Mouse (Mus musculus): Measurements from ENCODE around the gene Cnksr1. TPM values are rescaled to one million over a fixed set of nuclear protein-coding genes. Genes with fewer than 3 reads are reported as not detected.

Gene Cnksr1
- polyA plus RNA-seq (2021; fragmentation: Nextera tagmentation), result 0.19 TPM in 1 of 2 replicates, not detected in the other
- long read RNA-seq, experiment 1, result 0 reads
- long read RNA-seq, experiment 2, partial matches to known transcripts, result 0 of 2 reads
- long read RNA-seq, experiment 2, other reads (novel, unspliced or antisense), result 2 of 2 reads

DNA sequence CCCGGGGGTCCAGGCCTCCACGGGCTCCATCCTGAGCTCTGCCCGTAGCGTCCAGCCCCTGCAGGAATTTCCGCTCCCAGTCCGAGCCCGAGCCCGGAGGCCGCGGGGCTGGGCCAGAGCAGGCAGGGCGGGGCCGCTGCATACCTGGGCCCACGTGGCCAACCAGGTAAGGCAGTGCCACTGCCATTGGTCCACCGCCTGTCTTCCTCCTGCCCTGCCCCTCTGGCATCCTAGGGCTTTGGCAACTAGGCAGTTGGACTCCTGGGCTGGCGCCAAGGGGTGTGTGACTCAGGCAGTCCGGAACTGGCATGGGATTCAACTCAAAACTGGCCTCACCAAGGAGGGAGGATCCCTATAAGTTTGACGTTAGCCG, at the start of gene Cnksr1:
Gene Cnksr1 (minus strand): TSS at position 121 of the 373 bp plus-strand sequence.

DNA sequence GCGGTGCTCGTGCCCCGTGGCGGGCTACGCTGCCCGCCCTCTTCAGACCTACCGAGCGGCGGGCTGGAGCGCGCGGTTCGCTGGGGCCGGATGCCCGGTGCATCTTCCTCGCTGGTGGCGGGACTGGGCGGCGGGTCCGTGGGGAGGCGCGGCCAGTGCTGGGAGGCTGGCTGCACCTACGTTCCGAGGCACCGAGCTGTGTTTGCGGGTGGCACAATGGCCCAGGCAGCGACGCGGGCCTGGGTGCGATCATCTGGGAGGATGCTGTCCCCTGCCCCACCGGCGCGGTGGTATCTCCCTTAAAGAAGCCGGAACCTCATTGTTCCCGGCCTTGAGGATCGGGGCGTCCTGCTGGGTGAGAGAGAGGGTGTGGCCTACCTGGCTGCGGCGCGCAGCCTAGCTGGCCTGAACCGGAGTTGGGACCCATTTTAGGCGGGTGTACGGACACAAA, 49.4 kb upstream of the Cnksr1 start, which contains the start of gene Pdik1l:
Gene Pdik1l (minus strand): TSS at position 321 of the 451 bp plus-strand sequence.

DNA sequence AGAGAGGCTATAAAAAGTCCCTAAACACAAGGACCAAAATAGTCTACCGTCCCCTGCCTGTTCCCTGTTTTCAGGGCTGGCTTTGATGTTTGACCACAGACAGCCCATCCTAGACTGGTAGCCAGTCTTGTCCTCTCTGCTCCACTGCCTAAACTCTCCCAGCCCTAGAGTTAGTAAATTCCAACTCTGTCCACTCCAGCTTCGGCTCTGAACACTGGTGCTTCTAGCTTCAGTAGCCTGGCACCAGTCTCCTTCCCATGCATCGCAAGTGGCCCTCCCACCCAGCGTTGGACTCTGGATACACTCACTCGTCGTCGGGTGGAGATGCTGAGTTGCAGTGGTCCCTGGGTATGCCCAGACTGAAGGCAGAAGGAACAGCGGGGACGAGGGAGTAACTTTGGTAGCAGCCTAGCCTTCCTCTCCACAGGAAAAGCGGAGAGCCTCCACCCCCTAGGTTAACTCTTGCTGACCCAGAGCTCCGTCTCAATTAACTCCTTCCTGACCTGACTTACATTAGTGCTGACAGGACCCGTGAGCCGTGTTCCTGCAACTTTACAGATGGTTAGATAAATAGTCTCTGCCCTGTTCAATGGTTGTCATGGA, 15.6 kb upstream of the Cnksr1 start, which contains the start of gene Grrp1:
Gene Grrp1 (minus strand): TSS at position 385 of the 603 bp plus-strand sequence.

DNA sequence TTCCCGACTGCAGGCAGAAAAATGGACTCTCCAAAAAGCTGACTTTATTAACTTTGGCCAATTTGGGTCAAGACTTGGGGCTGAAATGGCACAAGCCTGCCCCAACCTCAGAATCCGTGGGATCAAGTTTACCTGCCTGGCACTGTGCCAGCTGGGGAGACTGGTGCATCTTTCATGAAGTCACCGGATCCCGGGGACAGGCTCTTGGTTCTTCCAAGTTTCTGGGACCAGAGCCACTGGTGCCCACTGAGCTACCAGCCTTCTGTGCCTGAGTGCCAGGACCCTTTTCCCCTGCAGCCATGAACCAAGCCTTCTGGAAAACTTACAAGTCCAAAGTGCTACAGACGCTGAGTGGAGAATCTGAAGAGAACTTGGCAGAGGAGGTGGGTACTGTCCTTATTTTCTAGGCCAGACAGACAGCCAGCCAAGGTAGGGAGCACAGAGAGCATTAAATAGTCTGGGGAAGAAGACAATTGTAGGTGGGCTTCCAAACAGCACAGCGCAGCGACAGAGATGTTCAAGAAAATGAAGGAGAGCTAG, 8.6 kb upstream of the Cnksr1 start, which contains the start of gene Gm30191:
Gene Gm30191 (plus strand): TSS at position 217 of the 540 bp plus-strand sequence.

DNA sequence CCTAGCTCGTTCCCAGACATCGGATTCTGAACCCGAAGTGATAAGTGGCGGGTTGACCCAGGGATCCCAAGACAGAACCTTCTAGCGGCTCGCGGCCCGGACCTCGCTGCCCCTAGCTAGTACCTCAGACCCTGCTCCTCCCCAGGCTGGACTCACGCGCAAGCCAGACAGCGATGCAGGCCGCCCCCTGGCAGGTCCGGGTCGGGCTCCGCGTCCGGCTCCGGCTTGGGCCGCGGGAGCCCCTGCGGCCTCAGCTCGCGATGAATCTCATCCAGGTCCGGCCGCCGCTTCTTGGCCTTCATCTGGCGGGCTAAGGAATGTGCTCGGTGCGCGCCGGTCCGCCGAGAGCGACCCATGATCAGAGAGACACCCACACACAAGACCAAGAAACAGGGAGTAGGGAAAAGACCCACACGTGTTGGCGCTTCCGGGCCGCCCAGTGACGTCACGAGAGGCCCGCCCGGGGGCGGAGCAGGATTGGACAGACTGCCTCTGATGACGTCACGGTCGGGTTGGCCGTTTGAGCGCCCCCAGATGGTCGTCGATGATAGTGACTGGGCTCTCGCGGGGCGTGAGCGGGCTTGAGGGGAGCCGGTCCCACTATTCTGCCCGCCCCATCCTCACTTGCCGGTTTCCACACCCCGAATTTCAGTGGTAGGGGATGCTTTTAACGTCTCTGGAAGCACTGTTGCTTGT, 7.1 kb upstream of the Cnksr1 start, which contains the start of gene Zfp593:
Gene Zfp593 (minus strand): TSS at position 445 of the 696 bp plus-strand sequence.

DNA sequence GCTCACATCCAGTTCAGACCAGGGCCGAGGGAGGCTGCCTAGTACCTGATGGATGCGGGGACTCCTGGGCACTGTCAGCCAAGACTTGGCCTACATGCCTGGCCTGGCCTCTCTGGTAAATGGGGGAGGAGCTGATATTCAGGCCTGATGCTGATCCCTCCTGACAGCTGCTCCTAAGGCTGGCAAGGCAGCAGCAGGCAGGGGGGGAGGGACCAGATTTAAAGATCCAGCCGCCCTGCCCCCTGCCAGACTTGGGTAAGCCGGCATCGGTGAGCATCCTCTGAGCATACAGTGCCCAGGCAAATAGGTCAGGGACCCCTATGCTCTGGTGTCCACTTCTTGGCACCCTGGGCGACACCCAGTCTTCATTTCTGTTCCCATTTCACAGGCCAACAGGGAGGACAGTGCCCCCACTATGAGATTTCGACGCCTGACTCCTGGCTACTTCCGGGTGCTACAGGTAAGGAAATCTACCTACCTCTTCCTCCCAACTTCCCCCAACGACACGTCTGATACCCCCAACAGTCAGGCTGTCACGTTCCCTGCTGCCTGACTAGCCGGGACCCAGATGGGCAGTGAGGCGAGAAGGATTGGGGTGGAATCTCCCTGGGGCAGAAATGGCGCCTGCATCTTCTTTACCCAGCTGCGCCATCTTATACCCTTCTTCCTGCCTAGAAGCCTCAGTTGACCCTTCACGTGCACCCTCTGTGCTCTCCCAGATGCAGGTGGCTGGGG, 5.5 kb upstream of the Cnksr1 start, which contains the start of gene E130218I03Rik:
Gene E130218I03Rik (plus strand): TSS at position 147 of the 735 bp plus-strand sequence.

DNA sequence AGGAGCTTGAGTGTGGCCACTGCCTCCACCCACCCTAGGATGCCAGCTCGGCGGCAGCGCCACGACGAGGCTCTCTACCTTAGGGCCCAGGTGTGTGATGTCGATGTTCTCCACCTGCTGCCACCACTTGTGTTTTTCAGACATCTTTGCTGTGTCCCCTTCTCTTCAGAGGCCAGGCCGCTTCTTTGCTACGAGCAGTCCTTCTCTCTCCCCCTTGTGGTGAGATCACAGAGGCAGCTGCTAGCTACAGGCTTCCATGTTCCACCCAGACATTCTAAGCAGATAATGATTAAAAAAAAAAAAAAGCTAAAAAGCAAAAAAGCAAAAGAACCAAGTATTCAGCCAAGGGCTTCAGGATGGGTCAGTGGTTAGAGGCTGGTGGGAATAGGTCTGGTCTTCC, 11.0 kb downstream of the Cnksr1 start, which contains the start of gene Catsper4:
Gene Catsper4 (minus strand): TSS at position 190 of the 400 bp plus-strand sequence.

DNA sequence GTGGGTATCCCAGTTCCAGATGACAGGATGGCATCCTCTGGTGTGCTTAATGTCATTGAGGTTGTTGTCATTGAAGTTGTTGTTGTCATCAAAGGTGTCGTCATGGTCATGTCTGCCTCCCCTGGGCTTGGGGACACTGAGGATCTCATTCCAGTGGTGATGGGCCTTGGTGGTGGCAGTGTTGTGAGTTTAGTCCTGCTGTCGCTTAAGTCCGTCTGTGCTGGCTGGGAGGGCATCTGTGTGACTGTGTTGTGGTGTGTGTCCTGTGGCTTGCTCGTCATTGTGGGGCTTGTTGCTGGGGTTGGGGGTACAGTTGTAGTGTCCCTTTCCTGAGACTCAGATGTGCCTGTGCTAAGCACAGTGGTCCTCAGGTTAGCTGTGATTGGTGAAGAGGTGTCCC, 35.3 kb downstream of the Cnksr1 start, which contains the start of gene Gm7534:
Gene Gm7534 (minus strand): TSS at position 101 of the 400 bp plus-strand sequence.

Other genes starting within 250 kb of the Cnksr1 start
- 41.2 and 47.7 TPM in 2 replicates for gene Dhdds, start 237.5 kb downstream of the Cnksr1 start, polyA plus RNA-seq (2021; fragmentation: Nextera tagmentation)
- not detected in 2 replicates for gene Lin28a, start 219.6 kb downstream of the Cnksr1 start, polyA plus RNA-seq (2021; fragmentation: Nextera tagmentation)
- gene Zfp683, start 184.6 kb downstream of the Cnksr1 start, polyA plus RNA-seq (2021; fragmentation: Nextera tagmentation), result not detected in 2 replicates
- gene Crybg2, start 177.6 kb downstream of the Cnksr1 start, polyA plus RNA-seq (2021; fragmentation: Nextera tagmentation), result 1.3 and 2.4 TPM in 2 replicates
- gene Cd52, start 143.3 kb downstream of the Cnksr1 start, polyA plus RNA-seq (2021; fragmentation: Nextera tagmentation), result 11.8 and 18.3 TPM in 2 replicates
- gene Ubxn11, start 135.8 kb downstream of the Cnksr1 start, polyA plus RNA-seq (2021; fragmentation: Nextera tagmentation), result 9.2 and 13.8 TPM in 2 replicates
- gene Sh3bgrl3, start 109.6 kb downstream of the Cnksr1 start, polyA plus RNA-seq (2021; fragmentation: Nextera tagmentation), result 819 and 825 TPM in 2 replicates
- gene Cep85, start 51.3 kb downstream of the Cnksr1 start, polyA plus RNA-seq (2021; fragmentation: Nextera tagmentation), result 10.9 and 14.8 TPM in 2 replicates
- gene Gm7534, start 35.4 kb downstream of the Cnksr1 start, polyA plus RNA-seq (2021; fragmentation: Nextera tagmentation), result not detected in 2 replicates
- gene Catsper4, start 11.0 kb downstream of the Cnksr1 start, polyA plus RNA-seq (2021; fragmentation: Nextera tagmentation), result not detected in 2 replicates
- gene E130218I03Rik, start 5.3 kb upstream of the Cnksr1 start, polyA plus RNA-seq (2021; fragmentation: Nextera tagmentation), result 0.35 and 0.53 TPM in 2 replicates
- 13.4 and 14.4 TPM in 2 replicates for gene Zfp593, start 7.2 kb upstream of the Cnksr1 start, polyA plus RNA-seq (2021; fragmentation: Nextera tagmentation)
- gene Gm30191, start 8.5 kb upstream of the Cnksr1 start, polyA plus RNA-seq (2021; fragmentation: Nextera tagmentation), result 0.33 and 0.40 TPM in 2 replicates
- 4.4 and 5.2 TPM in 2 replicates for gene Grrp1, start 15.7 kb upstream of the Cnksr1 start, polyA plus RNA-seq (2021; fragmentation: Nextera tagmentation)
- 9.1 and 11.3 TPM in 2 replicates for gene Pdik1l, start 49.5 kb upstream of the Cnksr1 start, polyA plus RNA-seq (2021; fragmentation: Nextera tagmentation)
- gene Trim63, start 76.7 kb upstream of the Cnksr1 start, polyA plus RNA-seq (2021; fragmentation: Nextera tagmentation), result not detected in 2 replicates
- gene Slc30a2, start 104.8 kb upstream of the Cnksr1 start, polyA plus RNA-seq (2021; fragmentation: Nextera tagmentation), result 0.45 TPM in 2 replicates
- gene Extl1, start 145.5 kb upstream of the Cnksr1 start, polyA plus RNA-seq (2021; fragmentation: Nextera tagmentation), result 21.7 and 23.6 TPM in 2 replicates
- gene Pafah2, start 157.9 kb upstream of the Cnksr1 start, polyA plus RNA-seq (2021; fragmentation: Nextera tagmentation), result 2.6 and 3.9 TPM in 2 replicates
- 302 and 340 TPM in 2 replicates for gene Stmn1, start 229.9 kb upstream of the Cnksr1 start, polyA plus RNA-seq (2021; fragmentation: Nextera tagmentation)